Mouse (Mus musculus) intestine, postnatal 0 days (tissue): ENCODE data around the gene Sez6l. TPM values are rescaled to one million over a fixed set of nuclear protein-coding genes. Genes with fewer than 3 reads are reported as not detected.

ENCODE experiments used
- ATAC-seq: fragments of 200-750 bp; cut with Nextera tagmentation; 2 replicates; pipeline ENCODE4 v1.8.0; 2017; ENCODE audit warnings: mild to moderate bottlenecking, moderate TSS enrichment, moderate library complexity
- H3K27ac ChIP-seq: fragments of 300-500 bp; sonication (generic); 2 replicates; pipeline ENCODE4 v1.5.1; 2014; ENCODE audit warnings: mild to moderate bottlenecking, low read depth, low read length, moderate library complexity
- H3K27me3 ChIP-seq: fragments of 300-500 bp; sonication (generic); replicated peaks from 2 replicates; pipeline ENCODE4 v1.6.1; 2014; ENCODE audit warnings: low read length, mixed read lengths; ENCODE audit not compliant: control insufficient read depth, insufficient read depth
- H3K36me3 ChIP-seq: fragments of 300-500 bp; sonication (generic); 2 replicates; pipeline ENCODE4 v1.6.1; 2014; ENCODE audit warnings: mild to moderate bottlenecking, moderate library complexity; ENCODE audit not compliant: control insufficient read depth, insufficient read depth
- H3K4me1 ChIP-seq: fragments of 300-500 bp; sonication (generic); replicated peaks from 2 replicates; pipeline ENCODE4 v1.6.1; 2014; ENCODE audit warnings: antibody characterized with exemption, low read length, mixed read lengths; ENCODE audit not compliant: control insufficient read depth, insufficient read depth
- H3K4me2 ChIP-seq: fragments of 300-500 bp; sonication (generic); replicated peaks from 2 replicates; pipeline ENCODE4 v1.6.1; 2014; ENCODE audit warnings: low read depth, mild to moderate bottlenecking, moderate library complexity
- H3K4me3 ChIP-seq: fragments of 300-500 bp; sonication (generic); 2 replicates; pipeline ENCODE4 v1.5.1; 2014; ENCODE audit warnings: low read depth, low read length
- H3K9ac ChIP-seq: fragments of 300-500 bp; sonication (generic); 2 replicates; pipeline ENCODE4 v1.6.1; 2014; ENCODE audit warnings: mild to moderate bottlenecking, low read depth, low read length
- H3K9me3 ChIP-seq: fragments of 300-500 bp; sonication (generic); 2 replicates; pipeline ENCODE4 v1.6.1; 2016; ENCODE audit warnings: mixed run types; ENCODE audit not compliant: control insufficient read depth
- CTCF ChIP-seq: sonication (generic); IDR thresholded peaks from 2 replicates; pipeline ENCODE4 v1.5.1; 2016; ENCODE audit warnings: low read depth, mild to moderate bottlenecking, control low read depth, antibody characterized with exemption, moderate library complexity
- WGBS: fragments of 180-500 bp; shearing (Covaris S2); extraction: QIAGEN DNeasy Blood & Tissue Kit; methylation state at CpG from one replicate; pipeline ENCODE4 v1.1.7; 2014; 5-methylcytosine and 5-hydroxymethylcytosine counted together
- polyA plus RNA-seq: library from polyadenylated mRNA; unstranded; fragments of >200 nt; fragmentation: Nextera tagmentation; extraction: Ambion mirVana; gene quantifications from 2 replicates; pipeline ENCODE4 v1.2.1, GENCODE M21; 2015

The Sez6l gene
- polyA plus RNA-seq, 1 experiment from 2014 or later = 0.63 TPM

DNA sequence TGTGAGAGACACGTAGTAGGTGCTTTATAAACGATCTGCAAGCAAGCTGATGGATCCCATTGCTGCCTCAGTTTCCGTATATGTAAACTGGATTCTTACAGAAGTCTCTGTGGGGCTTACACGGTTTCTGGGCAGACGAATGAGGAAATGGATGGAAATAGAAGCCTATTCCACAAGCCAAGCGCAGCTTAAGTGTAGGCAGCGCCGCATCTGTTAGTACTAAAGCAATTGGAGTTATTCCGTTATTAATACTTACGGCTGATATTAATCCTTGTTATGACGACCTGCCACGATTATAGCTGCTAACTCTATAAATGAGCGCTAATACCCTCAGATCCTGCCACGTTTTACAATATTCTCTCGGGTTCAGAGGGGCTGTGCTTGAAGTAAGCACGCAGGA, 16.8 kb downstream of the Sez6l start:
- no peaks in the 10 kb centered on the region for H3K4me1 ChIP-seq
- no peak overlapping the region for H3K4me2 ChIP-seq
- WGBS = 70% methylated on average over 16 of the region's 16 CpGs
- H3K36me3 ChIP-seq = no peaks in the 10 kb centered on the region
- H3K4me3 ChIP-seq = no peak overlapping the region
- no peak overlapping the region for H3K27ac ChIP-seq
- no peaks in the 10 kb centered on the region for H3K9me3 ChIP-seq
- no peak for TF ChIP-seq CTCF
- no peaks in the 10 kb centered on the region for H3K27me3 ChIP-seq
- no peak overlapping the region for H3K9ac ChIP-seq
- ATAC-seq = no peak

DNA sequence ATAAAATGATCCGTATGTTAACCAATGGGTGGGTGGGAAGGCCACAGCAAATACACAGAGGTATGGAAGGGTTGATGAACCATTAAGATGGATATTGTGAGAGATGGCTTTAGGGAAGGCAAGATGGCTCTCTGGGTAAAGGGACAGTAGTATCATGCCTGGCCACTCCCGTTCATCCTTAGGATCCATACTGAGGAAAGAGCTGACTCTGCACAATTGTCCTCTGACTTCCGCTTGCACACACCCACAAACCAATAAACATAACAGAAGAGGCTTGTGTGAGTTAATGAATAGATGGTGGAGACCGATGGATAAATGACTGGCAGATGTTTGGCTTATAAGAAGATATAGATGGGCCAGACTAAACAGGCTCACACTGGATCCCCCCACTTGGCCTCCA, 19.6 kb downstream of the Sez6l start:
- no peak overlapping the region for H3K4me3 ChIP-seq
- no peaks in the 10 kb centered on the region for H3K27me3 ChIP-seq
- no peaks in the 10 kb centered on the region for H3K4me1 ChIP-seq
- WGBS = 60% methylated on average over 4 of the region's 4 CpGs
- no peak overlapping the region for H3K4me2 ChIP-seq
- H3K9me3 ChIP-seq = no peaks in the 10 kb centered on the region
- no peak overlapping the region for H3K27ac ChIP-seq
- no peaks in the 10 kb centered on the region for H3K36me3 ChIP-seq
- H3K9ac ChIP-seq = no peak overlapping the region
- ATAC-seq = no peak
- TF ChIP-seq CTCF = no peak

DNA sequence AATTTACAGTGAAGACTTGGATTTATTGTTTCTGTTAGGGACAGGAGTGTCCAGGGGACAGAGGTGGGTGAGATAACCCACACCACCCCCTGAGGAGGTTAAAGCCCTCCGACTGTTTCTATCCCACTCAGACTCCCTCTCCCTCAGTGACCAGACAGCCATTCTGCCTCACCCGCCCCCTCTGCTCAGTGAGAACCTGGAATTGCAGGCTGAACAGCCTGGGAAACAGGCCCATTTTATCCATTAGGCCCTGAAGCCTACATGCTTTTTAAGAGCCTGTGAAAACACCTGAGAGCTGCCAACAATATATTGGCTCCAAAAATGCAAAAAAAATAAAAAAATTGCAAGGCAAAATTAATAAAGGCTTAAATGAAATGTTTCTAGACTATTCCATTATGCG, 20.3 kb downstream of the Sez6l start:
- TF ChIP-seq CTCF = no peak
- no peak overlapping the region for H3K27ac ChIP-seq
- 77% methylated on average over 3 of the region's 3 CpGs for WGBS
- H3K4me2 ChIP-seq = no peak overlapping the region
- no peaks in the 10 kb centered on the region for H3K27me3 ChIP-seq
- no peaks in the 10 kb centered on the region for H3K4me1 ChIP-seq
- no peak overlapping the region for H3K9ac ChIP-seq
- H3K9me3 ChIP-seq = no peaks in the 10 kb centered on the region
- H3K36me3 ChIP-seq = no peaks in the 10 kb centered on the region
- no peak for ATAC-seq
- no peak overlapping the region for H3K4me3 ChIP-seq

DNA sequence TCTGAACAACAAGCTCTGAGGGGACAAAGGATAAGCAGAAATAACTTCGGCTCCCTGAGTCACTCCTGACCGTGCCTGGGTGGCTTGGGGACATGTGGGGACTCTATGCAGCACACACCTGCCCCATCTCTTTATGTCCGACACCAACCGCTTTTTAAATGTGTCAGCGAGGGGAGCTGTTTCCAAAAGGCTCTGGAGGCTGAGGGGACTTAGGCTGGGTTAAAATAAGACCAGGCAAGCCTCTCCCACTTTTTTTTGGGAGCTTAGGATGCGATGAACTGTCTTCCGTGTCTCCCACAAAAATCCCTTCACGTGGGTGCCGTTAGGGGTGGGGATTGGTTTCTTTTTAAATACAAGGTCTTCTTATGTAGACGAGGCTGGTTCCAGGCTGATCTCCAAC, 22.5 kb downstream of the Sez6l start:
- Histone ChIP-seq H3K27me3 (no peaks in the 10 kb centered on the region), H3K4me1 (no peaks in the 10 kb centered on the region), H3K27ac (no peak overlapping the region), H3K9ac (no peak overlapping the region), H3K9me3 (no peaks in the 10 kb centered on the region), H3K36me3 (no peaks in the 10 kb centered on the region), H3K4me3 (no peak overlapping the region), H3K4me2 (no peak overlapping the region)
- WGBS = 76% methylated on average over 10 of the region's 10 CpGs
- ATAC-seq = no peak
- no peak for TF ChIP-seq CTCF

DNA sequence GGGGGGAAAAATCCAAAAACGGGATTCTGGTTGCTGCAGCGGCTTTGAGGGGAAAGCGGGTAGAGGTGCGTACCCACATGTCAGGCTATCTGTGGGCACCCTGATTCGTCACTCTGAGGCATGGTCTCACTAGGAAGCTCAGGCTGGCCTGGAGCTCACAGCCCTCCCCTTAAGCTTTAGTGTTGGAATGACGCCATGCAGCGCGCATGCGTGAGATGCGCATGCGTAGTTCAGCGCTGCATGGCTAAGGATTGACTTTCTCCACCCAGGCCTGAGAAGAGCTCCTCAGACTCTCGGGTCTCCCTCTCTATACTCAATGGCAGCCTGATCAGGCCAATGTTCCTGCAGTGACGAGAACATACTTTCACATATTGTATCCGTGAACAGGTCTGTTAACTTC, 24.2 kb downstream of the Sez6l start:
- no peak overlapping the region for H3K4me2 ChIP-seq
- H3K9ac ChIP-seq = no peak overlapping the region
- H3K27me3 ChIP-seq = no peaks in the 10 kb centered on the region
- H3K9me3 ChIP-seq = no peaks in the 10 kb centered on the region
- H3K4me3 ChIP-seq = no peak overlapping the region
- no peaks in the 10 kb centered on the region for H3K4me1 ChIP-seq
- no peaks in the 10 kb centered on the region for H3K36me3 ChIP-seq
- H3K27ac ChIP-seq = no peak overlapping the region
- 87% methylated on average over 15 of the region's 15 CpGs for WGBS
- TF ChIP-seq CTCF = no peak
- no peak for ATAC-seq

DNA sequence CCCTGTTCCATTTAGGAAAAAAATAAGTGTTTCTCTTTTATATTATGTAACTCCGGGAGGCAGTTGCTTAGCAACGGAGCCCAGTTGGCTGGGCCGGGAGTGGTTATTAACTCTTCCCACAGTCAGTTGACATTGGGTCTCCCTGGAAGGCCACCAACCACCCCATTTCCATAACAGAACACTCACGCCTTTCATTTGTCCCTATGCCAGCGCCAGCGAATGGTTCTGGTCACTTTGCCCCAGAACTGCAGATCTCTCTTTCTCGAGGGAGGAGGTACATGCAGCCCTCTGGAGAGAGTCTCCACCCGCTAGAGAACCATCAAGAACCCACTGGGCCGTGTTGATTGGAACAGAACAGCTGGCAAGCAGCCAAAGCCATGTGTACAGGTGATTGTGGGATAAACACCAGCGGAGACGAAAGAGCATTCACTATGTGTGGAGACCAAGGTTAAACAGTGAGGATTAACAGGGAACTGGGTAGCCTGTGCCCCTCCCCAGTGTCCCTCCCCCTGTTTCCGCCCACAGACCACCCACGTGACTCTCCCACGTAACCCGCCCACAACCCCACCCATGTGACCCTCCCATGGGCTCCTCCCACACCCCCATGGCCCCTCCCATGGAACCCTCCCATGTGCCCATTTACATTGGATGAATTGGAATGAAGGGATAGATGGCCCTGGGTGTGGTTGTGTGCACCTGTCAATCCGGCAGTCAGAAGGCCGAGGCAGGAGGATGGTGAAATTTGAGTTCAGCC, 24.8 kb downstream of the Sez6l start:
- Histone ChIP-seq H3K4me2 (no peak overlapping the region), H3K36me3 (no peaks in the 10 kb centered on the region), H3K27ac (no peak overlapping the region), H3K9ac (no peak overlapping the region), H3K4me3 (no peak overlapping the region), H3K9me3 (no peaks in the 10 kb centered on the region), H3K4me1 (no peaks in the 10 kb centered on the region), H3K27me3 (no peaks in the 10 kb centered on the region)
- ATAC-seq = no peak
- 48% methylated on average over 17 of the region's 17 CpGs for WGBS
- TF ChIP-seq CTCF = no peak
